Mouse (Mus musculus): ENCODE results near the gene Hao2.

The Hao2 gene

GRCm38 (mm10) chr3:98893057-98893772, at the start of gene Hao2:
Gene Hao2, minus strand, starts transcription at chr3:98893239.
- DNase-seq (ENCODE audit: low spot score in 2 of 2) = no peak

GRCm38 (mm10) chr3:98941601-98942000, 48.6 kb upstream of the Hao2 start:
- DNase-seq (ENCODE audit: low spot score in 2 of 2) = no peak

DNA sequence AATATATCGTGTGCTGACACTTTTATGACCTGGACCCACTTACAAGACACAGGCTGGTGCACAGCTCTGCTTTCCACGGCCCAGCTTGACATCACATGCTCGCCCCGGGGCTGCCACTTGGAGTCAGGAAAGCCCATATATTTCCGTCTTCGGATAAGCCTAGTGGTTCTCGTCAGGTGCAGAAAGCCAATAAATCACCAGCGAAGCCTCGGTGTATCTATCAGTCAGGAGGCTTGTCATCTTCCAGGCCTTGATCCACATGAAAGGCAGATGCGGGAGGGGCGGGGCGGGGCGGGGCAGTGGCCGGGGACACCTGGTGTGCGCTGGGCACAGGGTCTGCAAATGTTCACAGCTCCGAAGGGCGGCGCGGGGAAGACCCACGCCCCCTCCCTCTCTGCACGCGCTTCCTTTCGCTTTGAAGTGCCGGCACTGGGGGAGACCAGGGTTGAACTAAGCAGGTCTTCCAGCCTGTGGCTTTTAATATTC, 48.1 kb upstream of the Hao2 start:
- no peak for DNase-seq (ENCODE audit: low spot score in 2 of 2)

DNA sequence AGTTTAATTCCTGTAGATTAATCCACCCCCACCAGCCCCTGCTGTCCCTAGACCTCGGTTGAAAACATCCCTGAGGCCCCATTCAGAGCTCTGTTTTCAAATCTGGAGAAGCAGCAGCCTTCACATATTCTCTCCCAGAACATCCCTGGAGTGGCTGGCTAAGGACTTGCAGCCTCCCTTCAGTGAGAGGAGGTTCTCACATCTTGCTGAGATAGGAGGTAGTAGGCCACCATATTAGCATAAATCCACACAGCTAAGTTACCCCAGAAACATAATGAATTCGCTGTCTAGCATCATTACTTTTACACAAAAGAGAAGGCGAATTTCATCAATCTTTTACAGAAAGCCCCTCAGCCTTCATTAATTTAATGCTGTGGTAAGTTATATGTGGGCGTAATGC, 47.2 kb upstream of the Hao2 start:
- DNase-seq (ENCODE audit: low spot score in 2 of 2) = no peak

GRCm38 (mm10) chr3:98936446-98936845, 43.4 kb upstream of the Hao2 start:
- DNase-seq (ENCODE audit: low spot score in 2 of 2) = no peak

DNA sequence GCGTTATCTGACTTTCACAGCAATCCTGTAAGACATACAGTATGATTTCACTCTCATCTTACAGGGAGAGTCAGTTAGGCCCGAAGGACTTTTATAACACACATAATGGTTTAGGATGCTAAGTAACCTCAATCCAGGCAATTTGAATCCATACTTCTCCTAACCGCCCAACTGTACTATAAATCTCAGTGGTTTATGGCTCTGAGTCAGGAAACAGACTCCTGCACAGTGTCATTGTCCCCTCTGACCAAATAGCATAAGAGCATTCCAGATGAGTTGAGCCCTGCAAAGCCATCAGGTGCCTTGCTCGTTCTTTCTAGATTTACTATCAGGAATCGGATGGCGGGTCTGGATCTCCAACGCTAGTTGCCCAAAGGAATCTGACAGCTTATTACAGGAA, 41.6 kb upstream of the Hao2 start:
- DNase-seq (ENCODE audit: low spot score in 2 of 2) = no peak

GRCm38 (mm10) chr3:98934041-98934440, 41.0 kb upstream of the Hao2 start:
- no peak for DNase-seq (ENCODE audit: low spot score in 2 of 2)

DNA sequence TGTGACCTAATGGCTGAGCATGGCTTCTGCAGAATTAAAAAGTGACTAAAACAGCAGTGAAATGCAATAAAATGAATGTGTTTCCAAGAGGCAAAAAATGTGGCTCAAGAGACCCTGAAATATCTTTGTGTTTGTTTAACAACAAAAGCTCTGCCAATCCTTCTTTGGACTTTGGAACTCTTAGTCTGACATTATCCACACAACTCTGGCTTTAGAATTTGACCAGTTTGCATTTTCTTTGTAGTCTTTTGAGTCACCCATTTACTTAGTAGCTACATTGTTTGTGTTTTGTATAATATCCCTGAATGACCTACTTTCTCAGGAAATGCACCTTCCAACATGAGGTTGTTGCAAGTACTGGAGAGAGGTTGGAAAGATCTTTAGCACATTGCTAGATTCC, 39.4 kb upstream of the Hao2 start:
- DNase-seq (ENCODE audit: low spot score in 2 of 2) = no peak

- no peak for DNase-seq (ENCODE audit: low spot score in 2 of 2)
Observed at GRCm38 (mm10) chr3:98931836-98932235, 38.8 kb upstream of the Hao2 start.

DNA sequence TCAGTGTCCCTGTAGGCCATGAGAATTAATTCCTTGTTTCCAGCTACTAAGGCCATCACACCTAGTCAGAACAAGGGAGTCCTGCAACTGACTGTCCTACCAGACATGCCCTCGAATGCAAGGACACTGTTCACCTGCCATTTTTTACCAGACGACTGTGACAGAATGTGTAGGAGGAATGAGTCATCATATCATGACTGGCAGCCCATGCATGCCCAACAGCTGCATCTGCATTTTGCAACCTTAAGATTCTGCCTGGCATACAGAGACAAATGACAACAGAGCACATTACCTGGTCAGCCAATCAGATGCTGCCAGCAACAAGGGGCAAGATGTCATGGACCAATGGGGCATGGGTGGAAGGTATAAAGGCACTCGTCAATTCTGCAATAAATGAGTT, 27.4 kb upstream of the Hao2 start:
- no peak for DNase-seq (ENCODE audit: low spot score in 2 of 2)

DNA sequence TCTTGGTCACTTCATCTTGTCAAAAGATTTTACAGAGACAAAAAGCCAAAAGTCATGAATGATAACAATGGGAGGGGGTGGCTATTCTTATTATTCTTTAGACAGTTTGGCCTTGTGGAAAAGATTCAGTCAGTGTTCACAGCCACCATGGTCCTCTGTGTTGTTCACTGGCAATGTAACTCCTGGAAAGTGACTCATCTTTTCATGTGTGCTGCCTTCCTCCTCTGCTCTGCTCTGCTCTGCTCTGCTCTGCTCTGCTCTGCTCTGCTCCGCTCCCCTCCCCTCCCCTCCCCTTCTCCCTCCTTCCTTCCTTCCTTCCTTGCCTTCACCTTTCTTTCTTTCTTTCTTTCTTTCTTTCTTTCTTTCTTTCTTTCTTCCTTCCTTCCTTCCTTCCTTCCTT, 24.2 kb upstream of the Hao2 start:
- no peak for DNase-seq (ENCODE audit: low spot score in 2 of 2)

DNA sequence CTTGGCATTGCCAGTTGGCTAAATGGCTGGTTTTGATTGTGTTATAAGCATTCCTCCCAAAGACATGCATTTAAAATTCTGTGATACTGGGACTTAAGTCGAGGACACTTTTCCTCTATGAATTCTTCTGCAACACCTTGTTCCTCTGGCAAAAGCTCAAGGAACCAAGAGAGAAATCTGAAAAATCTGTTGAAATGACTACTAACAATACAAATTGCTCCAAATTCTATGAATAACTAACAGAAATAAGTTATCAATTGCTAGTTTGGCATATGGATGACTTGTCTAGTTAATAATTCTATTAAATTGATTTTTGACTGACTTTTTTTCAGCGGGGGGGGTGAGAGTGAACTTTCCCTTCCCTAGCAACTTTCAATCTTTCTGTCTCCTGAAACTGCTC, 23.8 kb upstream of the Hao2 start:
- DNase-seq (ENCODE audit: low spot score in 2 of 2) = no peak

DNA sequence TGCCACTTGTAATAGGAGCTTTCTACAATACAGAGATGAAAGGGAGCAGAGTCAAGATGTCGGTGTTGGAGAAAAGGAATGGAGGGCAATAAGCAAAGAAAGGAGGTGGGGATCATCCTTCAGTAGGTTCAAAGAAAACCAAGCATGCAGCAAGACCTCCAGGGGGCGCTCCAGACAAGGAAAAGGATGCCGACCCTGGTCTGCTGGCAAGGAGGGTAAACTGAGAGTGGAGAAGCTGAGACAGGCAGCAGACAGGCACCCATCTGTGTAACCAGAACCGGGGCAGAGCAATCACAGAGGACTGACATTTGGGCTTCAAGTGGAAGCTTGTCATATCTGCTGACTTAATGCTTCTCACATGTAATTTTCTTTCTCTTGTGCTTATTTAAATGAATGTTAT, 22.6 kb upstream of the Hao2 start:
- peak in 1 of 2 experiments; percentile 0 for DNase-seq (ENCODE audit: low spot score in 2 of 2)

- DNase-seq (ENCODE audit: low spot score in 2 of 2) = no peak
Observed at GRCm38 (mm10) chr3:98913591-98913990, 20.6 kb upstream of the Hao2 start.

GRCm38 (mm10) chr3:98897606-98898005, 4.6 kb upstream of the Hao2 start:
- no peak for DNase-seq (ENCODE audit: low spot score in 2 of 2)

- DNase-seq (ENCODE audit: low spot score in 2 of 2) = no peak
Observed at GRCm38 (mm10) chr3:98895071-98895601, 2.1 kb upstream of the Hao2 start.

DNA sequence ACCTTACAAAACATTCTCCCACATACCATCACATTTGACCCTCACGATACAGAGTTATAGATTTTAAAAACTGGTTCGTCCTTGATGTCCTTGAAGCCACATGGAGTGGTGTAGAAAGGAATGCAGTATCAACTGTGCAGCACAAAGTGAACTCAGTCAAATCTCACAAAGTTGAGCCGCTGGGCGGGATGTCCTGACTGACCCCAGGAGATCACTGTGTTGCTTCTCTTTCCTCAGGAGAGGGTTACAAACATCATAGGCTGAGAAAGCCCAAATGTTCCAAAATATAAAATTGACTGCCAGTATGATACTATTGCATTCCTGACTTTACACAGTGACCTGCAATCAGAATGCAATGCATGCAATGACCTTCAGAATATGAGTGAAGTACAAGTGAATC, 2.6 kb downstream of the Hao2 start:
- no peak for DNase-seq (ENCODE audit: low spot score in 2 of 2)

- no peak for DNase-seq (ENCODE audit: low spot score in 2 of 2)
Observed at GRCm38 (mm10) chr3:98888206-98888605, 4.8 kb downstream of the Hao2 start.

GRCm38 (mm10) chr3:98880831-98881230, 12.2 kb downstream of the Hao2 start:
- no peak for DNase-seq (ENCODE audit: low spot score in 2 of 2)

DNA sequence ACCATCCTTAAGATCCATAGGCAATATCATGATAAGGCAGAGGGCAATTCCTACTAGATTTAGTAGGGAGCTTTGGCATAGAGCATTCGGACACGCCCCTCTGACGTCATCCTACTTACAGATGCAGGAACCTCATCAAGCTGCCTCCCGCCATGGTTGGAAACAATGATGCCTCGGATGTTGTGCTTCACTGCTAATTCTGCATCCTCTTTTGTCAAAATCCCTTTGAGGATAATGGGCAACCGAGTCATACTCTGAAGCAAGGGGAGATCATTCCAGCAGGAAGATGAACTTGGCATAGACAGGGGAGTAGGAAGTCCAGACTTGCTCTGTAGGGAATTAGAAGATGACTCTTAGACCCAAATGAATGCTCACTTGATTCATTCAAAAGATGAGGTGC, 12.8 kb downstream of the Hao2 start:
- no peak for DNase-seq (ENCODE audit: low spot score in 2 of 2)

GRCm38 (mm10) chr3:98868219-98868618, 24.8 kb downstream of the Hao2 start:
- DNase-seq (ENCODE audit: low spot score in 2 of 2) = no peak

DNA sequence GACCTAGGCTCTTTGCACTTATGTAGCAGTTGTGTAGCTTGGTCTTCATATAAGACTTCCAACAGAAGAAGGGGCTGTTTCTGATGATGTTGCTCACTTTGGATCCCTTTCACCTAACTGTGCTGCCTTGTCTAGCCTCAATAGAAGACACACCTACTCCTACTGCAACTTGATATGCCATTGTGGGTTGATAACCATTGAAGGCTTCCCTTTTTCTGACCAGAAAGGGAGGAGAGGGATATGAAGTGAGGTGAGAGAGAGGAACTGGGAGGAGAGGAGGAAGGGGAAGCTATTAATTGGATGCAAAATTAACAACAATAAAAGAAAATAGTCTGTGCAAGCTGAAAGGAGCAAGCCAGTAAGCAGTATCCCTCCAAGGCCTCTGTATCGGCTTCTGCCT, 30.2 kb downstream of the Hao2 start:
- DNase-seq (ENCODE audit: low spot score in 2 of 2) = no peak

- DNase-seq (ENCODE audit: low spot score in 2 of 2) = no peak
Observed at GRCm38 (mm10) chr3:98859576-98859975, 33.5 kb downstream of the Hao2 start, which contains the start of gene Hsd3b1. Gene Hsd3b1, minus strand, starts transcription at chr3:98859794.

DNA sequence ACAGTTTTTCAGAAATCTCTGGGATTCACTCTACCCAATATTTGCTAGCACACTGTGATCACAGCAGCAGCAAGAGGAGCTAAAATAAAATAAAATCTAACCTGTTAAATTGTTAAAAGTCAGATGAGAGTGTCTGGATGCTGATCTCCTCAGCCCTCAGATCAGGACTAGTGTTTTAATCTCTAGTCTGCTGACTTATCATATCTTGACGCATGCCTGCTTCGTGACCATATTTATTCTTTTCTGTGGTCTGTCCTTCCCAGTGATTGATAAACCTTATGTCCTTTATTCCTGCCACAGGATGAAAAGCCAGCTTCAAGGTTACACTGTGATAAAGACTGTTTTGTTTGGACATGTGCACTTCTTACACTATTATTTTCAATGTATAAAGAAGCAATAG, 35.0 kb downstream of the Hao2 start:
- DNase-seq (ENCODE audit: low spot score in 2 of 2) = no peak
